Mouse (Mus musculus): Measurements from ENCODE around the gene Cops9. TPM values are rescaled to one million over a fixed set of nuclear protein-coding genes. Genes with fewer than 3 reads are reported as not detected.

Gene Cops9
- total RNA-seq, 1 experiment from 2014 or later: 268 TPM

DNA sequence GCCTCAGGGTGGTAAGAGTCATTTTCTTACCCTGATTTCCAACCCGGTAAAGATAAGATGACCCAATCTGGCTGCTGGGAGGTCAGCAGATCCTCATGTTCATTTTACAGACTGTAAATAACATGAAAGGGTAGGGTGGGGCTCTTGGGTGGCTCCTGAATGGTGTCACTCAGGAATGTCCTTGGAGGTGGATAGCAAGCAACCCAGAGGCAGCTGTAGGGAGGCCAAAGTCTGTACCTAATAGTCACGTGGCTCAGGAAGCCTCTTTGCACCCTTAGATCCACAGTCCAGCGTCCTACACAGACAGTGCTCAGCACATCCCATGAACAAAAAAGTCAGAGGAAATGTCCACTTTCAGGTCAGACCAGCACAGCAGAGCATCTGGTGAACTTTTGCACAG is 45.8 kb downstream of the Cops9 start:
- DNase-seq: no peak

DNA sequence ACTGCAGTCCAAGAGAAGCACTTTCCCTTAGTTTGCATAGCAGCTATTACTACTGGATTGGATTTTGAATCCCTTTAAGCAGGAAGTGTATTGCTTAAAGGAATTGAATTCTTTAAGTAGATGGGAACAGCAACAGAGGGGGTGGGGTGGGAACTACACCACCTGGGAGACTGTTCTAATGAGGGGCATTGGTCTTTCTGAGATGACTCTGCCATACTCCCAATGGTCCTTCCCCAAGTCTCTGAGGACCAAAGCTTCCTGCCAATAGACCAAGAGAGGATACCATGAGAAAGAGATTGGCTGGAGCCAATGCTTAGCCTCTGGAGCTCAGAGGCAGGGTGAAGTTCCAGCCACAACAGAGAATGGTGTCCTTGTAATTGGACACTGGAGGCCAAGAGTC is 47.7 kb downstream of the Cops9 start, which contains the start of gene Olfr1411:
Gene Olfr1411 (plus strand): TSS at position 301 of the 400 bp plus-strand sequence.
- DNase-seq: no peak

Other genes starting within 250 kb of the Cops9 start
- gene Ndufa10, start 168.1 kb downstream of the Cops9 start, total RNA-seq (2021): 626 and 670 TPM in 2 replicates
- gene Olfr1416, start 156.9 kb downstream of the Cops9 start, total RNA-seq (2021): not detected in 2 replicates
- not detected in 2 replicates for gene Olfr1415, start 145.9 kb downstream of the Cops9 start, total RNA-seq (2021)
- not detected in 2 replicates for gene Olfr1414, start 123.3 kb downstream of the Cops9 start, total RNA-seq (2021)
- not detected in 2 replicates for gene Olfr1413, start 70.7 kb downstream of the Cops9 start, total RNA-seq (2021)
- not detected in 2 replicates for gene Olfr1412, start 56.2 kb downstream of the Cops9 start, total RNA-seq (2021)
- not detected in 2 replicates for gene Olfr1411, start 47.6 kb downstream of the Cops9 start, total RNA-seq (2021)
- not detected in 2 replicates for gene Olfr1410, start 36.2 kb downstream of the Cops9 start, total RNA-seq (2021)
- not detected in 2 replicates for gene Olfr12, start 24.2 kb downstream of the Cops9 start, total RNA-seq (2021)
- not detected in 2 replicates for gene Otos, start 6.9 kb upstream of the Cops9 start, total RNA-seq (2021)
- gene Gpc1, start 189.7 kb upstream of the Cops9 start, total RNA-seq (2021): 41.9 and 43.2 TPM in 2 replicates

Measured in adrenal gland, postnatal 14 days (tissue).